Mouse (Mus musculus) fibroblast of lung, adult 2 months (primary cell): ENCODE measurements around the gene A930018P22Rik.
"Not testable (repeated sequence)": the region's sequence is repeated elsewhere in the genome, so short reads cannot be mapped to it uniquely, and the experiment has no call there.

Experiments
- DNase-seq: peaks from one replicate; pipeline ENCODE4 v3.0.0-alpha.2; 2011; ENCODE audit warnings: low read depth

Gene A930018P22Rik

DNA sequence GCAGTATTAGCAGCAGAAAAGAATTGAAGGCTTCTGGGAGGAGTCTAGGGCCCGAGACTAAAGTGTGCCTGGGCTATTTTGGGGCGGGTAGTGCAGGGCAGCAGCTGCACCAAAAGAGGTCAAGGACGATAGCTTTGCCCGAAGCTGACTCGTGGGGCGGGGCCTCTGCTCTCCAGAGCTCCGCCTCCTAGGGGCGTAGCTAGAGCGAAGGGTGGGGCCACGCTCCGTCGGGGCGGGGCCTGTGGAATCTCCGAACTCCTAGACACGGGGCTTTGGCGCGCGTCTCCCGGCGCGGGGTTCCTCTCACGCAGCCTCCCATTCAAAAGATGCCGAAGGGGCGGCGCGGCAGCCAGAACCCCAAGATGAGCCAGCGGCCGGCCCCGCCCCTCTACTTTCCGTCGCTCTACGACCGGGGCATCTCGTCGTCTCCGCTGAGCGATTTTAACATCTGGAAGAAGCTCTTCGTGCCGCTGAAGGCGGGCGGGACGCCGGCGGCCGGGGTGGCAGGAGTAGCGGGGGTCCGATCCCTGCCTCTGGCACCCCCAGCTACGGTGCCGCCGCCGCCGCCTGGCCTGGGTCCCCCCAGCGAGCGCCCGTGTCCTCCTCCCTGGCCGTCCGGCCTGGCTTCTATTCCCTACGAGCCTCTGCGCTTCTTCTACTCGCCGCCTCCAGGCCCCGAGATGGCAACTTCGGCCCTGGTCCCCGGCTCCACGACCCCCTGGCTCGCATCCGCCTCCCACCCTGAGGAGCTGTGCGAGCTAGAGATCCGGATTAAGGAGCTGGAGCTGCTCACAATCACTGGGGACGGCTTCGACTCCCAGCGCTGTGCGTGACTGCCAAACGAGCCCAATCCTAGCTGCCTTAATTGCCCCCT lies at the start of gene A930018P22Rik:
Gene A930018P22Rik, plus strand, starts transcription at position 265 of the 874 bp plus-strand sequence.
- peak; percentile 63 for DNase-seq

DNA sequence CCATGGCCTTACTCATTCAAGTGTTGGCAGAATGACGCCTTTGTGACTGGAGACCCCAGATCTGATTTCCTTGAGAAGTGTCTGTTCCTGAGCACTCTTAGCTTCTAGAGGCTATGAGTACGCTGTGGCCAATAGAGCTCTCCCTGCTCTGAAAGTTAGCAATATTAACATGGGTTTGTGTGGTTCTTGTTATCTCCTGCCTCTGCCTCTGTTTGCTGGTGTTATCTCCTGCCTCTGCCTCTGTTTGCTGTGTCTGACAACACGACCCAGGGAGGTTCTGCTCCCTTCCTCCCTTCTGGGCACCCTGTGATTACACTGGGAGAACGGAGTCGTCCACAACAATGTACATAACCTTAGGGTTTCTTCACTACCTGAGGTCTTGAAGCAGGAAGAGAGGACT lies 44.3 kb upstream of the A930018P22Rik start:
- DNase-seq = not testable (repeated sequence)

DNA sequence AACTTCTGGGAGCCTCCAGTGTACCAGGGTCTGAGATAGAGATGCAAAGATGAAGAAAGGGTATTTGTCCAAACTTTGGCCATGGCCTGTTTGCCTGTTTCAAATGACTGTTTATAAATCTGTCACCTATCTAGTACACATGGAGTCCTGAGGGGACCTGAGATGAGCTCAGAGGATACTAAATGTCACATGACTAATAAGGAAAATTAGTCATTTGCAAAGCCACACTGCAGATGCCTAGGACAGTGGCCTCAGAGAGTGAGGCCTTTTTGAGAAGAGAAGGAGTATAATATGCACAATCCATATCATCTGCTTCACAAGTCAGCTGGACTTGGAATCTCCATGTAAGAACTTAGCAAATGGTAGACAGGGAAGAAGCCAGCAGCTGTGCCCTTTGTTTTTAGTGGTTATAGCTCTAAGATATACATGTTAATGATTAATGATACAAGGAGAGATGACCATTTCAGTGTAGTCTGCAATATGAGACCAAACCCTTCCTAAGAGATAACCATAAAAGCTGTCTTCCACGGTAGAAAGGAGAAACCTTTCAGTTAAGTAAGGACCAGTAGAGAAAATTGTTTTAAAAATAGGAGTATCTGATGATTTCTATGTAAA lies 41.0 kb upstream of the A930018P22Rik start:
- not testable (repeated sequence) for DNase-seq

DNA sequence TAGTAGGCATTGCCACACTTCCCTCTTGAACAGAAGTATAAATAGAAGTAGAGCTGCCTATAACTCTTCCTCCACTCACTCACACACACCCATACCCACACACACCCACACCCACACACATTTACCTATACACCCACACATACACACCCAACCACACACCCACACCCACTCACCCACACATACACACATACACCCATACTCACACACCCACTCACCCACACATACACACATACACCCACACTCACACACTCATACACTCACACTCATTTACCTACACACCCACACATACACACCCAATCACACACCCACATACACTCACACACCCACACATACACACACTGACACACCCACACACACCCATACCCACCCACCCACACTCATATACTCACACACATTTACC lies 40.1 kb upstream of the A930018P22Rik start:
- DNase-seq = no peak

DNA sequence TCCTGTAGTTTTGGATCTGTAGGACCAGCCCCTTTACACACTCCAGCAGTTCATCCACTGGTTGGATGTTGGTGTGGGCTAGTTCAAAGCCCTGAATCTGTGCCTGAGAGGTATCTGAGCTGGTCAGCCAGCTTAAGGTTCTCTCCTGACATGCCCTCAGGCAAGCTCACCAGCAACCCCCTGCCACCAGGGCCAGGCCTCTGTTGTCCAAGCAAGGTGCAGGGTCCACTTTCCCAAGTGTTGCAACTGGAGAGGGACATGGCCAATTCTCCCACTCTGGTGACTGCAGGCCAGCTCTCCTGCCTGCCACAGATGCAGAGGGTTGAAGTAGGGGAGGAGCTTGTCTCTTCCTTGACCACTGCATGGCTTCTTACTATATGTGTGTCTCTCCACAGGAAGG lies 38.5 kb upstream of the A930018P22Rik start:
- not testable (repeated sequence) for DNase-seq

DNA sequence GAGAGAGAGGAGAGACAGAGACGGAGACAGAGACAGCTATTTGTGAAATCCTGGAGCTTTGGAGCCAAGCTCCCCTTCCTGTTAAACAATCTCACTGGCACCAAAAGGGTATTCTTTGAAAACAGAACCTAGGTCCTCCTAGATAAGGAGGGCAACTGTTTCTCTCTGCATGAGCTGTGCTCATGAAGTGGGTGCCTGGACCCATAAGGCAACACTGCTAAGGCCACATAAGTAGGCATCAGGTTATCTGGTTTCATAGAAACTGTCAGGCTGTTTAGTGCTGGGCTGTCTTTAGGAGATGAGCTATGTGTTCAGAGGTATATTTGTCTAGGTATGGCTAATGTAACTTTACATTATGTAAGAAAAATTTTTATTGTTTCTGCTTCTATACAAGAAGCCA lies 35.0 kb upstream of the A930018P22Rik start:
- DNase-seq = not testable (repeated sequence)

DNA sequence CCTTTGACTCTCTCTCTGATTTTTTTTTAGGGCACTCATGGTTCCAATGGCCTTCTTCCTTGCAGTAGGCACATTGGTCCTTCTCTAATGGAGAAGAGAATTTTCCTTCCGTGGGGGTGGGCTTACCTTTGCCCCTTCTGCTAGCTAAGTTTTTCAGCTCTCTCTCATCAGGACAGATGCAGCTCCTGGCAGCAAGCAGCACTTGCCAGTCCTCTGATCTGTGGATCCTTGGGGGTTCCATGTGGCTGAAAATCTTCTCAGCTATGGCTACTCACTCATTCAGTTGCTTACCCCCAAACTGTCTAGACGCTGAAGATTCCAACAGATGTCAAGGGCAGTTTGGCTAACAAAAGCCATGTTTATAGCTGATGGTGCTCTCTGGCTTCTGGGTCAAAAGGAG lies 29.3 kb upstream of the A930018P22Rik start:
- DNase-seq = no peak

DNA sequence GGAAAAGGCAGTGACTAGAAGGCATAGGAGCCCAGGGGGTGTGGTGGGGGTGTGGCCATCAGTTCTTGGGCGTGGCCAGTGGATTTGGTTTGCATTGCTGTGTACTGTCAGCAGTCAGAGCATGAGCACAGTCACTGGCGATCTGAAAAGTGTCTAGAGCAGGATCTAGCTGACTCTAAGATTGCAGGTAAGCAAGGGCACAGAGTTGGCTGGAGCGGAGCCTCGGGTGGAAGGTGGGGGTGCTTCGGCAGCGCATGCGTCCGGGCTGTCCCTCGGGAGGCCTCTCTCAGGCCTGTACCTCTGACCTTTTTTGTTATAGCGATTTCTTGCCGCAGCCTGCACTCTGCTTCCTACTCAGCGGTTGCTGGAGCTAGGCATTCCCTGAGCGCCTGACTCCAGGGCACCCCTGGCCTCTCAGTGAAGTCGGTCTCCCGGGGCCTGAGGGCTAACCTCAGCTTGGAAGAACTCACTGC lies 26.8 kb upstream of the A930018P22Rik start, which contains the start of gene Cd59a:
Gene Cd59a, plus strand, starts transcription at position 61 of the 473 bp plus-strand sequence.
- DNase-seq = peak; percentile 53

DNA sequence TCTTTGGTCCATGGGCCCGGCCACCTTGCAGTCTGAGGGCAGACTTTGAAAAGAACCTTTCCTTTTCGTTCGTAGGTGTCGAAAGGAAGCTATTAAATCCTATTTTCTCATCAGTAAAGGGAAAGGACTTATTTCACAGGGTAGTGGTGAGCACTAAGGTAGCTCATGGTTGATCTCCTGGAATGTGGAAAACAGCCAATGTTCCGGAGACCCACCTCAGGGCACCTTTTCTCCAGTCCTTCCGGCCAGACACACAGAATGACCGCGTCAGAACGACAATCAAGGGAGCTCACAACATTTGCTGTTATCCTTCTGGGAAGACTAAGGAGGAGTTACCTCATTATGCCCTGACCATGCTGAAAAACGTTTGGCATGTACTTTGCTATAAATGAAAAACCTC lies 26.3 kb upstream of the A930018P22Rik start:
- DNase-seq = no peak

DNA sequence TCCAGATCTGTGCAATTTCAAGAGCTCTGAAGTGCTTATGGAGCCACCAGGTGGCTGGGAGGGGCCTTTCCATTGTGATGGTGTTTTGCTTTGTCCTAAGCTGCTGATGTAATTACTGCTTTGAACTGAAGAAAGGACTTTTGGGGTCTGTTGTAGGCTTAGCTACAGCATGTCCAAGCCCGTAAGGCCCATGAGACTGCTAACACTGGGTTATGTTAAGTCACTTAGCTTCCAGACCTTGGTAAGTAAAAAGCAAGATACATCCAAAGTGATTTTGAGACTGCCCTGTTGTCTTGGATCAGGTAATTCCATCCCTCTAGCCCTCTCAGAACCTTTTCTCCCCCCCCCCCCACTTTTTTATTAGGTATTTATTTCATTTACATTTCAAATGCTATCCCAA lies 25.8 kb upstream of the A930018P22Rik start:
- not testable (repeated sequence) for DNase-seq

DNA sequence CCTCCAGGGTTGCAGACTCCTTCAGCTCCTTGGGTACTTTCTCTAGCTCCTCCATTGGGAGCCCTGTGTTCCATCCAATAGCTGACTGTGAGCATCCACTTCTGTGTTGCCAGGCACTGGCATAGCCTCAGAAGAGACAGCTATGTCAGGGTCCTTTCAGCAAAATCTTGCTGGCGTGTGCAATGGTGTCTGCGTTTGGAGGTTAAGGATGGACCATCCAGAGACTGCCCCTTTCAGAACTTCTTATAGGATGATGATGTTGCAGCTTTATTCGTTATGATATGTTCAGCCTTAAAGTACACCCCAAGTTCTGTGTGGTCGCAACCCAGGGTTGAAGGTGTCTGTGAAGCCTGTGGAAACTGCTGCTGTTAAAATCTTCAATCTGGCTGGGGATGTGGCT lies 25.2 kb upstream of the A930018P22Rik start:
- DNase-seq = not testable (repeated sequence)

DNA sequence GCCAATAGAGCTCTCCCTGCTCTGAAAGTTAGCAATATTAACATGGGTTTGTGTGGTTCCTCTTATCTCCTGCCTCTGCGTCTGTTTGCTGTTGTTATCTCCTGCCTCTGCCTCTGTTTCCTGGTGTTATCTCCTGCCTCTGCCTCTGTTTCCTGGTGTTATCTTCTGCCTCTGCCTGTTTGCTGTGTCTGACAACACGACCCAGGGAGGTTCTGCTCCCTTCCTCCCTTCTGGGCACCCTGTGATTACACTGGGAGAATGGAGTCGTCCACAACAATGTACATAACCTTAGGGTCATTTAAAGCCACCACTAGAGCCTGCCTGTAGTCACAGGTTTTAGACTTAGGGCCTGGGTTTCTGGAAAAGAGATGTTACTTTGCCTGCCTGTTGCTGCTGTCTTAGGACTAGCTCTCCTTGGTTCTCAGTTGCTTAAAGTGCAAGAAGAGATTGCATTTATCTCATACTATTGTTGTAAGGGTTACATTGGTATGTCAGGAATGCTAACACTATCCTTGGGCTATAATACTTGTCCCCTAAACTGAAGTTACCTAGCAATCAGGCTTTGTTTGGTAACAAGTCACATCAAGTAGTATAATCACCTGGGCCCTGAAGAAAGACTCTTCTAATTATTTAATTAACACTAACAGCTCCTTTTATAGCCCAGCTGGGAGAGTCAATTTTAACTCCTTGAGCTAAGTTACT lies 23.9 kb upstream of the A930018P22Rik start:
- DNase-seq = no peak

DNA sequence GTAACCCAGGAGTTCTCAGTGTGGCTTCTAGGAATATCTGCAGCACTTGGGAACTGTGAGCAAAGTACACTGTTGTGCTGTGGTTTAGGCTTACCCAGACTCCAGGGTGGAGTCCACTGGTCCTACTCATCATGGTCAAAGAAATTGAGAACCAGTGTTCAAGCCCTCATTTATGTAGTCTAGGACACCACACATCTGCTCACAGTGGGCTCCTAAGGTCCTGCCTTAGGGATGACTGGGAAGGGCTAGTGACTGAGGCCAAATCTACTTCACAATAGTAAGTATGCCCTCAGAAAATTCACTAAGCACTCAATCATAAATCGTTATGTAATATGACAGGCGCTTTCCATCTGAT lies 23.4 kb upstream of the A930018P22Rik start:
- DNase-seq = no peak

DNA sequence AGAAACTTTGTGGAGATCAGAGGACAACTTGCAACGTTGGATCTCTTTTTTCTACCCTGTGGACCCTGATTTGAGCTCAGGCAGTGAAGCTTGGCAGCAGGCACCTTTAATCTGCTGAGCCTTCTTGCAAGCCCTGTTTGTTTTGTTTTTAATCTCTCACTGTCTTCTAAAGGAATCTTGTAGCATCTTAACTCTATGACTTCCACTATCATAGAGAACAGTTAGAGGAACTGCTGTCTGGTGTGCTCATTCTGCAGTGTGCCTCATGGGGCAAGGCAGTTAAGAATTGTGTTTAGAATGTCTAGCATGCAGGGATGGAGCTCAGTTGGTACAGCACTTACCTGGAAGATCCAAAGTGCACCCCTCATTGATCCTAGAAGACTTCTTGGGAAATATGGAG lies 22.6 kb upstream of the A930018P22Rik start:
- DNase-seq = no peak

DNA sequence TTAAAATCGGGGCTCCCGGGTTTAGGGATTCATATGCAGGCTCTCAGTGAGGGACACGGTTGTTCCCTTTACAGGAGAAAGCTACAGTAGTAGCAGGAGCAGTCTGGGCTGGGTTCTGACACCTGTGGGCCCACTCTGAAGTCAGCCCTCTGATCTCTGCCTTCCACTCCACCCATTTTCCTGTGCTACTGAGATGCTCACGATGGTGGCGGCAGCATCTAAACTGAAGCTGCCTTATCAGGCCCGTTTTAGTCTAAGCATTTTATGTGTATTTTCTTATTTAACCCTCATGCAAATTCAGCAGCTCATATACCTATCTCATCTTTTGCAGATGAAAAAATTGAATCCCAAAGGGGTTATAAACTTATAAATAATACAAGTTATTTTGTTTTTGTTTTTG lies 17.8 kb upstream of the A930018P22Rik start:
- DNase-seq = no peak

DNA sequence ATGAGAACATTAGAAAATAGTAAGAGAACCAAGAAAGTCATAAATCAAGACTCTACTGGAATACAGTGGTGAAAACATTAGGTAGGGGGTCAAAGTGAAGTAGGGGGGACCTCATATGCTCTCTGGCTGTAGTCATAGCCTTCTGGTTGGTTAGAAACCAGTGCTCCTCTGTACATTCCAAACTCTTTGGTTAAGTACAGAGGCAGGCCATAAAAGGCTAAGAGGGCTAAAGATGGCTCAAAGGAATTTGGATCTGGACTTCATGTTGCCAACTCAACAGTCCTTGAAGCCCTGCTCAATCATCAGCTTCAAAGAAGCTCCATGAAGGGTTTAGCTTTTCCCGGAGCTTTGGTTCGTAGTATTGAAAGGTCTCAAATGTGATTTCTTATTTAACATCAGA lies 13.5 kb upstream of the A930018P22Rik start:
- DNase-seq = not testable (repeated sequence)

DNA sequence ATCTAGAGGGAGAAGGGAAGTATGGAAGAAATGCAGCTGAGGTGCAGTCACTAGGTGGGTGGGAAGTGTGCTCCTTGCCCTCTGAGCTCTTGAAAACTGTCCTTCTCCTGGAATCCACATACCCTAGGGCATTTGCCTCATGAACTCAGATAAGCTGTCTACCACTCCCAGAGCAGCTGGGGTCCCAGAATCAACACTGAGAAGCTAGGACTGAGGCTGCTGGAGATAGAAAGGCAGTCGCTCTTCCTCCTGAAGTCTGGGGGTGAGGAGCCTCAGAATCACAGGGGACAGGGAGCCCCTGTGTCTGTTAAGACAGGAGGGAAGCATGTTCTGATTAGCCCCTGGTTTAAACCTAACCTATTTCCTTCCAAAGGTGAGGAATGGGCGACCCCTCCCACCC lies 13.0 kb upstream of the A930018P22Rik start:
- DNase-seq = no peak

DNA sequence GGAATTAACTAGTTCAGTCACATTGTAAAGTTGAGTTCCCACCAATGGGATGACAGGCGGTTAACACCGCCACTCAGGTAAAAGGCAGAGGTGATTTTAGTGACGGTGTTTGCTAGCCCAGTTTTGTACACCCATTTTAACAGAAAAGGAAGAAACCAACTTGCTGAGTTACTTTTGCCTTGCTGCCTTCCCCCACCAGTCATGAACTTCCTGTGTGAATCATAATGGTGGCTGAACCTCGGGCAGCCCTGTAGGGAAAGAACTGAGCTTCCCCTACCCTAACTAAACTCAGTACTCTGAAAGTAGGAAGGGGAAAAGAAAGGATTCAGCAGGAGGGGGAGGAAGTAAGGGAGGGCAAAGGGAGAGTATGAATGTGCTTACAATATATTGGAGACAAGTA lies 12.5 kb upstream of the A930018P22Rik start:
- no peak for DNase-seq

DNA sequence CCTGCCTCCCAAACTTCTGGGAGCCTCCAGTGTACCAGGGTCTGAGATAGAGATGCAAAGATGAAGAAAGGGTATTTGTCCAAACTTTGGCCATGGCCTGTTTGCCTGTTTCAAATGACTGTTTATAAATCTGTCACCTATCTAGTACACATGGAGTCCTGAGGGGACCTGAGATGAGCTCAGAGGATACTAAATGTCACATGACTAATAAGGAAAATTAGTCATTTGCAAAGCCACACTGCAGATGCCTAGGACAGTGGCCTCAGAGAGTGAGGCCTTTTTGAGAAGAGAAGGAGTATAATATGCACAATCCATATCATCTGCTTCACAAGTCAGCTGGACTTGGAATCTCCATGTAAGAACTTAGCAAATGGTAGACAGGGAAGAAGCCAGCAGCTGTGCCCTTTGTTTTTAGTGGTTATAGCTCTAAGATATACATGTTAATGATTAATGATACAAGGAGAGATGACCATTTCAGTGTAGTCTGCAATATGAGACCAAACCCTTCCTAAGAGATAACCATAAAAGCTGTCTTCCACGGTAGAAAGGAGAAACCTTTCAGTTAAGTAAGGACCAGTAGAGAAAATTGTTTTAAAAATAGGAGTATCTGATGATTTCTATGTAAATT lies 11.3 kb upstream of the A930018P22Rik start:
- not testable (repeated sequence) for DNase-seq

DNA sequence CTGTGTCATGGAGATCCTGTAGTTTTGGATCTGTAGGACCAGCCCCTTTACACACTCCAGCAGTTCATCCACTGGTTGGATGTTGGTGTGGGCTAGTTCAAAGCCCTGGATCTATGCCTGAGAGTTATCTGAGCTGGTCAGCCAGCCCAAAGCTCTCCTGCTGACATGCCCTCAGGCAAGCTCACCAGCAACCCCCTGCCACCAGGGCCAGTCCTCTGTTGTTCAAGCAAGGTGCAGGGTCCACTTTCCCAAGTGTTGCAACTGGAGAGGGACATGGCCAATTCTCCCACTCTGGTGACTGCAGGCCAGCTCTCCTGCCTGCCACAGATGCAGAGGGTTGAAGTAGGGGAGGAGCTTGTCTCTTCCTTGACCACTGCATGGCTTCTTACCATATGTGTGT lies 9.0 kb upstream of the A930018P22Rik start:
- DNase-seq = not testable (repeated sequence)

DNA sequence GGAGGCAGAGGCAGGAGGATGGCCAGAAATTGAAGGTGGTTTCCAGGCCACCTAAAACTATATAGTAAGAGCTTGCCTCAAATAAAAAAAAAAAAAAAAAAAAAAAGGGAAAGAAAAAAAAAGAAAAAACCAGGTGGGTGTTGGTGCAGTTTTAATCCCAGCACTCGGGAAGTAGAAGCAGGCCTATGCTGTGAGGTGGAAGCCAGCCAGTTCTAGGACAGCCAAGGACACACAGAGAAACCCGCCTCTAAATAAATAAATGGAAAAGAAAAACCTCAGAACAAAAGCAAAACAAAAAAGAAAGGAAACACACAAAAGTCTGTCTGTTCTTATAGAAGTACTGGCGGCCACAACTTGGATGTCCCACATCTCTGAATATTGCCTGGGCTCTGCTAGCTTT lies 7.7 kb upstream of the A930018P22Rik start:
- no peak for DNase-seq

DNA sequence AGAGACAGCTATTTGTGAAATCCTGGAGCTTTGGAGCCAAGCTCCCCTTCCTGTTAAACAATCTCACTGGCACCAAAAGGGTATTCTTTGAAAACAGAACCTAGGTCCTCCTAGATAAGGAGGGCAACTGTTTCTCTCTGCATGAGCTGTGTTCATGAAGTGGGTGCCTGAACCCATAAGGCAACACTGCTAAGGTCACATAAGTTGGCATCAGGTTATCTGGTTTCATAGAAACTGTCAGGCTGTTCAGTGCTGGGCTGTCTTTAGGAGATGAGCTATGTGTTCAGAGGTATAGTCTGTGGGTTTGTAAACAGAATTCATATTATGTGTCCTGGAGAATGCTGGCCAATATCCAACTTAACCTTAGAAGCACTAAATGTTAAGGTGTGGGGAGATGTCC lies 5.4 kb upstream of the A930018P22Rik start:
- DNase-seq = not testable (repeated sequence)
